Mouse (Mus musculus): ENCODE data around the gene Ypel2. TPM values are rescaled to one million over a fixed set of nuclear protein-coding genes. Genes with fewer than 3 reads are reported as not detected.

Ypel2 gene
- polyA plus RNA-seq, 1 experiment from 2014 or later: 9.6 TPM

DNA sequence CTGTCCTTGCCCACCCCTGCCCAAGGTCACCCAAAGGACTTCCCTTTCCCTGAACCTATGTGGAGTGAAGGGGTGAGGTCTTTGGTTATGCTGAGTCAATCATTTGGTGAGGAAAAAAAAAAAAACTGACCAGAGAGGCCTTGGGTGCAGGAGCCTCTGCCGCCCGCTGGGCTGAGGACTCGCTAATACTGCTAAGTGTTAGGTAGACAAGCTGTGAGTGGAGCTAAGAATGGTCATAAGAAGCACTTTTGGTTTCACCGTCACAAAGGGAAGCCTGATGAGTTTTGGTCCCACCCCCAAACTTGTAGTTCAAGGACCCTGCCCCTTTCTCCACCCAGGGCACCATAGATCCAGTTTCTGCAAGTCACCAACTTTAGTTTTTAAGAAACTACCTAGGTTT, 55.4 kb downstream of the Ypel2 start:
- no peak overlapping the region for H3K9ac ChIP-seq
- ATAC-seq (ENCODE audit: low FRiP score): no peak
- 89% methylated on average over 4 of the region's 4 CpGs for WGBS
- peaks cover 16% of the 10 kb centered on the region; the same call in 1 of the 2 replicates for H3K36me3 ChIP-seq
- H3K4me3 ChIP-seq: no peak overlapping the region
- no peaks in the 10 kb centered on the region for H3K27me3 ChIP-seq
- no peak overlapping the region for H3K4me2 ChIP-seq (replicated peaks)
- no peaks in the 10 kb centered on the region for H3K9me3 ChIP-seq (replicated peaks)
- no peak overlapping the region for H3K27ac ChIP-seq
- no peaks in the 10 kb centered on the region for H3K4me1 ChIP-seq

DNA sequence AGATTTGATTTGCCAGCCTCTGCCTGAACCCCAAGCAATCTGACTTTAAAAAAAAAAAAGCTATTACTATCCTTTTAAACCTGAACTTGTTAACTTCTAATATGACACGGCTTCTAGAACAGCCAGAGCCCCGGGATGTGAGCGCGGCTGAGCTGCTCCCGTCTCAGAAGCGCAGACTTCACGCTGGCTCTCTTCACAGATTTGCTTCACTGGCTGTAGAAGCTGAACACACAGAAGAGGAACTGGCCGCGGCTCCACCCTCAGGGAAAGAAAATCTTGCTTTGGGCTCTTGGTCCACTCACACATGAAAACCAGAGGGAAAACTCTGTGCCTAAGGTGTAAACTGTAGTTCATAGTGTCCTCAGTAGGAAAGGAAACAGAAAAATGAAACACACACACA, 56.6 kb downstream of the Ypel2 start:
- no peak for ATAC-seq (ENCODE audit: low FRiP score)
- 57% methylated on average over 9 of the region's 9 CpGs for WGBS
- Histone ChIP-seq H3K36me3 (peaks cover 15% of the 10 kb centered on the region; the same call in 1 of the 2 replicates), H3K9ac (no peak overlapping the region), H3K4me3 (no peak overlapping the region), H3K4me1 (no peaks in the 10 kb centered on the region), H3K9me3 (replicated peaks) (no peaks in the 10 kb centered on the region), H3K27me3 (no peaks in the 10 kb centered on the region), H3K27ac (no peak overlapping the region), H3K4me2 (replicated peaks) (no peak overlapping the region)

GRCm38 (mm10) chr11:86934895-86935294, 58.6 kb downstream of the Ypel2 start:
- Histone ChIP-seq H3K4me1 (no peaks in the 10 kb centered on the region), H3K4me2 (replicated peaks) (no peak overlapping the region), H3K9ac (no peak overlapping the region), H3K36me3 (0 out of 2 replicates have a peak, but pooled peaks cover 4% of the 10 kb centered on the region), H3K4me3 (no peak overlapping the region), H3K27me3 (no peaks in the 10 kb centered on the region), H3K9me3 (replicated peaks) (no peaks in the 10 kb centered on the region), H3K27ac (no peak overlapping the region)
- 80% methylated on average over 2 of the region's 2 CpGs for WGBS
- ATAC-seq (ENCODE audit: low FRiP score): no peak

- H3K9ac ChIP-seq: no peak overlapping the region
- no peak overlapping the region for H3K4me3 ChIP-seq
- no peak overlapping the region for H3K4me2 ChIP-seq (replicated peaks)
- WGBS: 87% methylated on average over 2 of the region's 2 CpGs
- H3K27me3 ChIP-seq: no peaks in the 10 kb centered on the region
- no peaks in the 10 kb centered on the region for H3K9me3 ChIP-seq (replicated peaks)
- H3K36me3 ChIP-seq: no peaks in the 10 kb centered on the region
- no peak for ATAC-seq (ENCODE audit: low FRiP score)
- no peak overlapping the region for H3K27ac ChIP-seq
- H3K4me1 ChIP-seq: no peaks in the 10 kb centered on the region
Observed at GRCm38 (mm10) chr11:86932201-86932600, 61.3 kb downstream of the Ypel2 start.

DNA sequence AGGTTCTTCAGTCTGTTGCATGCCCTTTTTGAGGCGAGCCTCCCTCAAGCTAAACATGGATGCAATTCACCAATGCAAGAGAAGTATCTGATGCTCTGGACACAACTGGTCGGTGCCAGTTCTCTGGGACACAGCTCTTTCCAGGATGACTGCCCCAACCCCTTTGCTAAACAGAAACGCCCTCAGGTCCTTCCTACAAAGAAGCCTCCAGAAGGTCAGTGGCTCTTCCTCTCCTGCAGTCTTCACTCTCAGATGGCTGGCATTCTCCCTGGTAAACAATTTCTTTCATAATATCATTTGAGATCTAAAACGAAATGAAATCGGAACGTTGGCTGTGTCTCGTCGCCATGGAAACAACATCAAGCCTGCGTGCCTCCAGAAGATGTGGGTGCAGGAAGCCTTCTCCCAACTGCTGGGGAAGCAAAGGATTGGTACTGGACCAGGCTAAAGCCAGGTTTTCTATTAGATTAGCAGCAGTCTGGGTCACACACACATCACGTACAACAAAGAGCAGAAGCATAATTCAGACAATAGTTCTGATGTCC, 62.8 kb downstream of the Ypel2 start:
- no peaks in the 10 kb centered on the region for H3K9me3 ChIP-seq (replicated peaks)
- H3K27ac ChIP-seq: no peak overlapping the region
- 74% methylated on average over 10 of the region's 10 CpGs for WGBS
- no peaks in the 10 kb centered on the region for H3K27me3 ChIP-seq
- no peak overlapping the region for H3K9ac ChIP-seq
- ATAC-seq (ENCODE audit: low FRiP score): no peak
- no peak overlapping the region for H3K4me2 ChIP-seq (replicated peaks)
- H3K4me1 ChIP-seq: no peaks in the 10 kb centered on the region
- H3K4me3 ChIP-seq: no peak overlapping the region
- H3K36me3 ChIP-seq: no peaks in the 10 kb centered on the region

DNA sequence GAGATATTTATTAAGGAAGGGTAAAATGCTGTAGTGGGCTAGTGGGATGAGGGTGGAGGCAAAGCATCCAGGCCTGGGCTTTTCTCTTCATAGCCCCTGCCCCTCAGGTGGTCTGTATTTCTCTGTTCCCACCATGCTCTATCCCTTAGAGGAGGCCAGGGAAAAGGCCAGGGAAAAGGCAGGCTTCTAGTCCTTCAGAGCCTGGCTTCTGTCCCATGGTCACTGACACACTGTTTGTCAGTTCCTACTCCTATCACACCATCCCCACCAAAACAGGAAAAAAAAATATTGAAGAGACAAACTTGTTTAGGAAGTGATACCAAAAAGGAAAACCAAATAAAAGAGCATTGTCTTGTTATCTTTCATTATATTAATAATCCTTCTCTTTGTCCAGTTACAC, 63.5 kb downstream of the Ypel2 start:
- Histone ChIP-seq H3K9me3 (replicated peaks) (no peaks in the 10 kb centered on the region), H3K9ac (no peak overlapping the region), H3K36me3 (no peaks in the 10 kb centered on the region), H3K4me1 (no peaks in the 10 kb centered on the region), H3K4me3 (no peak overlapping the region), H3K27me3 (no peaks in the 10 kb centered on the region), H3K27ac (no peak overlapping the region), H3K4me2 (replicated peaks) (no peak overlapping the region)
- no peak for ATAC-seq (ENCODE audit: low FRiP score)

- Histone ChIP-seq H3K9ac (no peak overlapping the region), H3K27me3 (no peaks in the 10 kb centered on the region), H3K4me3 (no peak overlapping the region), H3K4me1 (no peaks in the 10 kb centered on the region), H3K4me2 (replicated peaks) (no peak overlapping the region), H3K9me3 (replicated peaks) (no peaks in the 10 kb centered on the region), H3K27ac (no peak overlapping the region), H3K36me3 (no peaks in the 10 kb centered on the region)
- no peak for ATAC-seq (ENCODE audit: low FRiP score)
- WGBS: 88% methylated on average over 4 of the region's 4 CpGs
Observed at GRCm38 (mm10) chr11:86929531-86929930, 64.0 kb downstream of the Ypel2 start.

- Histone ChIP-seq H3K36me3 (no peaks in the 10 kb centered on the region), H3K4me1 (peaks cover 4% of the 10 kb centered on the region), H3K9me3 (replicated peaks) (no peaks in the 10 kb centered on the region), H3K27me3 (no peaks in the 10 kb centered on the region), H3K27ac (no peak overlapping the region), H3K4me2 (replicated peaks) (no peak overlapping the region), H3K4me3 (no peak overlapping the region), H3K9ac (no peak overlapping the region)
- no peak for ATAC-seq (ENCODE audit: low FRiP score)
- WGBS: 80% methylated on average over 9 of the region's 9 CpGs
Observed at GRCm38 (mm10) chr11:86925085-86925638, 68.3 kb downstream of the Ypel2 start.

GRCm38 (mm10) chr11:86924629-86925028, 68.9 kb downstream of the Ypel2 start:
- no peak overlapping the region for H3K4me3 ChIP-seq
- no peaks in the 10 kb centered on the region for H3K27me3 ChIP-seq
- peaks cover 9% of the 10 kb centered on the region for H3K4me1 ChIP-seq
- 73% methylated on average over 3 of the region's 3 CpGs for WGBS
- H3K27ac ChIP-seq: no peak overlapping the region
- no peaks in the 10 kb centered on the region for H3K9me3 ChIP-seq (replicated peaks)
- H3K36me3 ChIP-seq: no peaks in the 10 kb centered on the region
- no peak overlapping the region for H3K4me2 ChIP-seq (replicated peaks)
- H3K9ac ChIP-seq: no peak overlapping the region
- no peak for ATAC-seq (ENCODE audit: low FRiP score)

- no peaks in the 10 kb centered on the region for H3K36me3 ChIP-seq
- H3K9me3 ChIP-seq (replicated peaks): no peaks in the 10 kb centered on the region
- 51% methylated on average over 2 of the region's 2 CpGs for WGBS
- H3K4me3 ChIP-seq: no peak overlapping the region
- no peak overlapping the region for H3K4me2 ChIP-seq (replicated peaks)
- H3K27me3 ChIP-seq: no peaks in the 10 kb centered on the region
- no peak for ATAC-seq (ENCODE audit: low FRiP score)
- no peak overlapping the region for H3K9ac ChIP-seq
- peaks cover 12% of the 10 kb centered on the region for H3K4me1 ChIP-seq
- no peak overlapping the region for H3K27ac ChIP-seq
Observed at GRCm38 (mm10) chr11:86923654-86924053, 69.9 kb downstream of the Ypel2 start.

- ATAC-seq (ENCODE audit: low FRiP score): no peak
- Histone ChIP-seq H3K9me3 (replicated peaks) (no peaks in the 10 kb centered on the region), H3K4me2 (replicated peaks) (no peak overlapping the region), H3K4me3 (no peak overlapping the region), H3K9ac (no peak overlapping the region), H3K4me1 (peaks cover 12% of the 10 kb centered on the region), H3K36me3 (no peaks in the 10 kb centered on the region), H3K27me3 (no peaks in the 10 kb centered on the region), H3K27ac (no peak overlapping the region)
- WGBS: 91% methylated on average over 2 of the region's 2 CpGs
Observed at GRCm38 (mm10) chr11:86922029-86922428, 71.5 kb downstream of the Ypel2 start.

DNA sequence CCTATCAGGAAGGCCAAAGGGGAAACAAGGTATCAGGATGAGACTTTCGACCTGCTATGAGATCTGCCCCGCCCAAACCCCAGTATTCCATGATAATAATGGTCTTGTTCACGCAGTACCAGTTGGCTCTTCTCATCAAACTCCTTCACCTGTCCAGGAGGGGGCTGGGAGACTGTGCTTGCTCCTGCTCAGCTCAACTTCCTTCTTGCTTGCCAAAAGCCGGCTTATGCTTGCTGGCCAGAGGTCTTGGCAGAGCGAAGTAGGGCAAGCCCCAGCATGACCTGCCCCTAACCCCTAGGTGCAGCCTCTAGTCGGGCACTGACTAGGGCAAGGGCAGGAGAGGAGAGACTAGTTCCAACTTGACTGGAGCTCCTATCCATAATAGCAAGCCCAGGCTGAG, 72.2 kb downstream of the Ypel2 start:
- no peak overlapping the region for H3K27ac ChIP-seq
- 89% methylated on average over 6 of the region's 6 CpGs for WGBS
- no peaks in the 10 kb centered on the region for H3K9me3 ChIP-seq (replicated peaks)
- no peaks in the 10 kb centered on the region for H3K36me3 ChIP-seq
- H3K4me2 ChIP-seq (replicated peaks): no peak overlapping the region
- no peaks in the 10 kb centered on the region for H3K27me3 ChIP-seq
- no peak for ATAC-seq (ENCODE audit: low FRiP score)
- H3K4me1 ChIP-seq: peaks cover 12% of the 10 kb centered on the region
- H3K4me3 ChIP-seq: no peak overlapping the region
- H3K9ac ChIP-seq: no peak overlapping the region
